Mouse (Mus musculus): ENCODE data around the gene Lmtk2.
A peak's percentile ranks its signal among the peaks of the same experiment; 100 is the strongest.

DNA sequence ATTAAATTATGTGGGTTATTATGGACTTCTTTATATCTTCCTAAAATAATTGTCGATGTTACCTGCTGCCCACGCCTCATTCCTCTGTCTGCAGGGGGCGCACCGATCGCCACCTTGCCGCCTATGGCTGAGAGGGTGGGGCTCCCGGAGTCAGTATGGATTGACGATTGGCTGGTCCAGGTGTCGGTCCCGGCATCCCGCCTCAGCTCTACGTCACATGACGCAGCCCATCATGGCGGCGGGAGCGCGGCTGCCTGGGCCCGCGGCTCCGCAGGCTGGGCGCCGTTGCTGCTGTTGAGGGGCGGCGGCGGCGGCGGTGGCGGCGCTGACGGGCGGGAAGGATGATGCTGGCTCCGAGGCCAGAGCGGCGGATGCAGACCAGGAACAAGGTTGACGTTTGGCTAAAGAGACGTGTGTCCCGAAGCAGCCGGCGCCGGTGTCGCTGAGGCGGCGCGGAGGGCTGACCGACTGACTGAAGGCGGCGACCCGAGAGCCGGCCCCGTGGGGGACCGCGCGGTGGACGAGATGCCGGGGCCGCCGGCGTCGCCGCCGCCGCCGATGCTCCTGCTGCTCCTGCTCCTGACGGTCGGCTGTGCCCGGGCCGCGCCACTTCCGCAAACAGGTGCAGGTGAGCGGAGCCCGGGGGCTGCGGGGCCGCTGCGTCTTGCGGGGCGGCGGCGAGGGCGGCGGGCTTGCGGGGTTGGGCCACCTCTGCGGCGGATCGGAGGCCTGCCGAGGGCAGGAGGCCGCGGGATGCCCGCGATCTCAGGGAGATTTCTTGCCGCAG is at the start of gene Lmtk2:
- peak; percentile 88 for TF ChIP-seq POLR2A (IDR thresholded peaks at IDR 0.05; ENCODE audit: extremely low read depth, insufficient read depth, low read length)
- peak; percentile 62 for TF ChIP-seq CTCF (IDR thresholded peaks at IDR 0.05; ENCODE audit: extremely low read depth, insufficient read depth, low read length)

All from cortical plate, adult 2 months (tissue).